Mouse (Mus musculus): Measurements from ENCODE around the gene Gli3.

DNA sequence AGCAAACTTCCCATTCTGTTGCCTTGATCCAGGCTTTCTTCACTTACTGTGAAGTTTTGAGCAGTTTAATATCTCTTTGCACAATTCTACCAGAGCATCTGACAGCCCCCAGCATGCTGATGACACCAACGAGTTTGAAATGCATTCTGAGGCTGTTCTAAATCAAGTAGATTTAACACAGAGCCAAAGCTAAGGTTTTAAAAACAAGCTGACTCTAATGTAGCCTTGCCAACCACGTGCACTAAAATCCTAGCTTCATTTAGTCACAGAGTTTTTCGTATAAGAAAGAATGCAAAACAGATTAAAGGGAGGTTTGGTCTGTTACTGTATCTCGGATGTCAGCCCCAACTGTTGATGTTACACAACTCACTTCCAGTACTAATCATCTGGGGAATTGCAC is 279.7 kb downstream of the Gli3 start:
- TF ChIP-seq TAL1 (IDR thresholded peaks at IDR 0.05; ENCODE audit: low read length) (no peak), GATA1 (IDR thresholded peaks at IDR 0.05; ENCODE audit: low read length) (no peak)
